Mouse (Mus musculus): ENCODE data around the gene Scube2. TPM values are rescaled to one million over a fixed set of nuclear protein-coding genes. Genes with fewer than 3 reads are reported as not detected.
A peak's percentile ranks its signal among the peaks of the same experiment; 100 is the strongest.

Scube2 gene
- total and polyA plus RNA-seq, 2 experiments from 2014 or later, result 1.6 to 1.8 TPM

GRCm38 (mm10) chr7:109852752-109853212 is 12.7 kb downstream of the Scube2 start:
- WGBS, result 72% methylated on average over 7 of the region's 7 CpGs
- TF ChIP-seq CTCF (IDR thresholded peaks at IDR 0.05; ENCODE audit: low read depth), result no peak

GRCm38 (mm10) chr7:109852017-109852416 is 13.5 kb downstream of the Scube2 start:
- no peak overlapping the region for H3K9ac ChIP-seq
- TF ChIP-seq CTCF (IDR thresholded peaks at IDR 0.05; ENCODE audit: low read depth), result no peak

More at GRCm38 (mm10) chr7:109852752-109853212, 12.7 kb downstream of the Scube2 start:
- ATAC-seq (no peak), DNase-seq (no peak)
- Histone ChIP-seq H3K9ac (no peak overlapping the region), H3K9me3 (ENCODE audit: low read length) (no peaks in the 10 kb centered on the region), H3K27me3 (ENCODE audit: insufficient read depth, low read length) (no peaks in the 10 kb centered on the region), H3K4me3 (ENCODE audit: low read depth, low read length) (no peak overlapping the region), H3K27ac (ENCODE audit: low read depth, low read length) (no peak overlapping the region), H3K4me2 (ENCODE audit: low read depth) (no peak overlapping the region), H3K4me1 (ENCODE audit: insufficient read depth) (peaks cover 10% of the 10 kb centered on the region; the same call in 1 of the 2 replicates), H3K36me3 (ENCODE audit: insufficient read depth) (no peaks in the 10 kb centered on the region)

GRCm38 (mm10) chr7:109850531-109850930 is 14.9 kb downstream of the Scube2 start:
- no peak overlapping the region for H3K4me2 ChIP-seq (ENCODE audit: low read depth)
- ATAC-seq, result no peak
- no peak overlapping the region for H3K27ac ChIP-seq (ENCODE audit: low read depth, low read length)
- H3K4me3 ChIP-seq (ENCODE audit: low read depth, low read length), result no peak overlapping the region
- no peak overlapping the region for H3K9ac ChIP-seq
- H3K27me3 ChIP-seq (ENCODE audit: insufficient read depth, low read length), result no peaks in the 10 kb centered on the region
- no peaks in the 10 kb centered on the region for H3K9me3 ChIP-seq (ENCODE audit: low read length)
- DNase-seq, result no peak
- no peak for TF ChIP-seq CTCF (IDR thresholded peaks at IDR 0.05; ENCODE audit: low read depth)
- 34% methylated on average over 3 of the region's 3 CpGs for whole genome bisulfite sequencing
- peaks cover 10% of the 10 kb centered on the region; the same call in 1 of the 2 replicates for H3K4me1 ChIP-seq (ENCODE audit: insufficient read depth)
- no peaks in the 10 kb centered on the region for H3K36me3 ChIP-seq (ENCODE audit: insufficient read depth)

More at GRCm38 (mm10) chr7:109852017-109852416, 13.5 kb downstream of the Scube2 start:
- Histone ChIP-seq H3K36me3 (ENCODE audit: insufficient read depth) (no peaks in the 10 kb centered on the region), H3K4me1 (ENCODE audit: insufficient read depth) (peaks cover 10% of the 10 kb centered on the region; the same call in 1 of the 2 replicates), H3K27ac (ENCODE audit: low read depth, low read length) (no peak overlapping the region), H3K27me3 (ENCODE audit: insufficient read depth, low read length) (no peaks in the 10 kb centered on the region), H3K4me3 (ENCODE audit: low read depth, low read length) (no peak overlapping the region), H3K4me2 (ENCODE audit: low read depth) (no peak overlapping the region), H3K9me3 (ENCODE audit: low read length) (no peaks in the 10 kb centered on the region)
- DNase-seq, result no peak
- WGBS, result 78% methylated on average over 7 of the region's 7 CpGs
- ATAC-seq, result no peak

- Histone ChIP-seq H3K27me3 (ENCODE audit: insufficient read depth, low read length) (no peaks in the 10 kb centered on the region), H3K9me3 (ENCODE audit: low read length) (no peaks in the 10 kb centered on the region), H3K4me3 (ENCODE audit: low read depth, low read length) (no peak overlapping the region), H3K27ac (ENCODE audit: low read depth, low read length) (no peak overlapping the region), H3K36me3 (ENCODE audit: insufficient read depth) (no peaks in the 10 kb centered on the region), H3K4me2 (ENCODE audit: low read depth) (no peak overlapping the region), H3K4me1 (ENCODE audit: insufficient read depth) (peaks cover 10% of the 10 kb centered on the region; the same call in 1 of the 2 replicates), H3K9ac (no peak overlapping the region)
- DNase-seq (no peak), ATAC-seq (peak; percentile 28; the same call in 1 of the 2 replicates)
- WGBS, result 22% methylated on average over 8 of the region's 8 CpGs
- TF ChIP-seq CTCF (IDR thresholded peaks at IDR 0.05; ENCODE audit: low read depth), result no peak
Measured at GRCm38 (mm10) chr7:109849750-109850434, 15.6 kb downstream of the Scube2 start.

GRCm38 (mm10) chr7:109848867-109849733 is 16.4 kb downstream of the Scube2 start:
- Histone ChIP-seq H3K36me3 (ENCODE audit: insufficient read depth) (no peaks in the 10 kb centered on the region), H3K4me1 (ENCODE audit: insufficient read depth) (peaks cover 10% of the 10 kb centered on the region; the same call in 1 of the 2 replicates), H3K27me3 (ENCODE audit: insufficient read depth, low read length) (no peaks in the 10 kb centered on the region), H3K4me2 (ENCODE audit: low read depth) (no peak overlapping the region), H3K9me3 (ENCODE audit: low read length) (no peaks in the 10 kb centered on the region), H3K9ac (no peak overlapping the region), H3K27ac (ENCODE audit: low read depth, low read length) (no peak overlapping the region), H3K4me3 (ENCODE audit: low read depth, low read length) (no peak overlapping the region)
- DNase-seq (peak; percentile 57), ATAC-seq (peak; percentile 88)
- 30% methylated on average over 11 of the region's 11 CpGs for WGBS
- TF ChIP-seq CTCF (IDR thresholded peaks at IDR 0.05; ENCODE audit: low read depth), result no peak

- DNase-seq (no peak), ATAC-seq (no peak)
- Histone ChIP-seq H3K9ac (no peak overlapping the region), H3K9me3 (ENCODE audit: low read length) (no peaks in the 10 kb centered on the region), H3K27me3 (ENCODE audit: insufficient read depth, low read length) (no peaks in the 10 kb centered on the region), H3K4me3 (ENCODE audit: low read depth, low read length) (no peak overlapping the region), H3K4me2 (ENCODE audit: low read depth) (no peak overlapping the region), H3K27ac (ENCODE audit: low read depth, low read length) (no peak overlapping the region), H3K4me1 (ENCODE audit: insufficient read depth) (peaks cover 3% of the 10 kb centered on the region; the same call in 1 of the 2 replicates), H3K36me3 (ENCODE audit: insufficient read depth) (no peaks in the 10 kb centered on the region)
- WGBS, result 84% methylated on average over 6 of the region's 6 CpGs
- TF ChIP-seq CTCF (IDR thresholded peaks at IDR 0.05; ENCODE audit: low read depth), result no peak
Measured at GRCm38 (mm10) chr7:109844100-109844499, 21.4 kb downstream of the Scube2 start.
